Mouse (Mus musculus): Measurements from ENCODE around the gene Qser1.

- TF ChIP-seq CTCF (IDR thresholded peaks at IDR 0.05; ENCODE audit: low read depth), result no peak
- no peak for TF ChIP-seq EP300 (optimal IDR thresholded peaks at IDR 0.05)
Observed at GRCm38 (mm10) chr2:104814181-104814951, 2.2 kb downstream of the Qser1 start.
